Mouse (Mus musculus) brain, embryonic 14.5 days (tissue): ENCODE measurements around the gene Lamtor3.

Source experiments
- CTCF ChIP-seq: fragments of 200-500 bp; IDR thresholded peaks from 2 replicates; pipeline ENCODE4 v1.5.1; 2012; ENCODE audit warnings: inconsistent platforms, mild to moderate bottlenecking, moderate library complexity, borderline replicate concordance; ENCODE audit not compliant: insufficient read depth, insufficient read length; ENCODE audit errors: extremely low read depth
- POLR2A ChIP-seq: fragments of 200-500 bp; IDR thresholded peaks from 2 replicates; pipeline ENCODE4 v1.6.1; 2012; ENCODE audit warnings: mild to moderate bottlenecking, inconsistent platforms, borderline replicate concordance; ENCODE audit not compliant: poor library complexity, insufficient read depth, insufficient read length, severe bottlenecking; ENCODE audit errors: extremely low read depth

DNA sequence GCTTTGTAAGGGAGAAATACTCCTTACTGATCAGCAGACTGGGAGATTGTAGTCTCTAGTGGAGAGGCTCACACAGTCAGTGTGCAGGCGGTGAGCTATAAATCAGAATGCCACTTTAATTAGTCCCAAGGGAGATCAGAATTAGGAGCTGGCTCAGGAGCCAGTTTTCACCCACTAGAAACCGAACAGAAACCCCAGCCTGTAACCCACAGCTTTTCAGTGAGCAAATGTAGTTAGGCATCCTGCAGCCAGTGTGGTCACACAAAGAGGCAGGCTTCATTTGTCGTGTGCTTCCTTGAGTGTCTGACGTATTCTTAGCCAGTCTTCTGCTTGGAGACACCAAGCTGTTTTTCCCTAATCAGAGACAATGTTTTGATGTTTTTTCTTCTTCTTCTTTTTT is 21.9 kb upstream of the Lamtor3 start:
- no peak for TF ChIP-seq POLR2A
- no peak for TF ChIP-seq CTCF
